Mouse (Mus musculus): ENCODE data around the gene Gucy2e. TPM values are rescaled to one million over a fixed set of nuclear protein-coding genes. Genes with fewer than 3 reads are reported as not detected.

Gene Gucy2e
- polyA plus RNA-seq, 1 experiment = not detected

- no peaks in the 10 kb centered on the region; the same call in 1 of the 2 replicates for H3K4me1 ChIP-seq (ENCODE audit: control insufficient read depth, insufficient read depth, low read length)
- no peak for TF ChIP-seq CTCF (IDR thresholded peaks at IDR 0.05; ENCODE audit: control insufficient read depth, insufficient read depth, low read length)
- H3K27ac ChIP-seq (ENCODE audit: control insufficient read depth, insufficient read depth, low read depth, low read length, poor library complexity) = no peak overlapping the region
- H3K4me3 ChIP-seq (replicated peaks; ENCODE audit: control insufficient read depth, low read depth, low read length) = no peak overlapping the region
- WGBS = 8% methylated on average over 10 of the region's 10 CpGs
These were observed 29.4 kb upstream of the Gucy2e start for GRCm38 (mm10) chr11:69266253-69266652.

GRCm38 (mm10) chr11:69265410-69265809 lies 28.6 kb upstream of the Gucy2e start:
- no peak overlapping the region for H3K4me3 ChIP-seq (replicated peaks; ENCODE audit: control insufficient read depth, low read depth, low read length)
- 74% methylated on average over 9 of the region's 9 CpGs for WGBS
- H3K27ac ChIP-seq (ENCODE audit: control insufficient read depth, insufficient read depth, low read depth, low read length, poor library complexity) = no peak overlapping the region
- H3K4me1 ChIP-seq (ENCODE audit: control insufficient read depth, insufficient read depth, low read length) = no peaks in the 10 kb centered on the region; the same call in 1 of the 2 replicates
- no peak for TF ChIP-seq POLR2A (IDR thresholded peaks at IDR 0.05; ENCODE audit: borderline replicate concordance, control insufficient read depth, low read depth, low read length)
- TF ChIP-seq CTCF (IDR thresholded peaks at IDR 0.05; ENCODE audit: control insufficient read depth, insufficient read depth, low read length) = no peak

- TF ChIP-seq POLR2A (IDR thresholded peaks at IDR 0.05; ENCODE audit: borderline replicate concordance, control insufficient read depth, low read depth, low read length) (no peak), CTCF (IDR thresholded peaks at IDR 0.05; ENCODE audit: control insufficient read depth, insufficient read depth, low read length) (no peak)
These were observed 27.4 kb upstream of the Gucy2e start for GRCm38 (mm10) chr11:69264276-69264675.

GRCm38 (mm10) chr11:69260111-69260510 lies 23.3 kb upstream of the Gucy2e start:
- H3K27ac ChIP-seq (ENCODE audit: control insufficient read depth, insufficient read depth, low read depth, low read length, poor library complexity) = no peak overlapping the region
- WGBS = 91% methylated on average over 1 of the region's 1 CpGs

More at GRCm38 (mm10) chr11:69264276-69264675, 27.4 kb upstream of the Gucy2e start:
- no peaks in the 10 kb centered on the region; the same call in 1 of the 2 replicates for H3K4me1 ChIP-seq (ENCODE audit: control insufficient read depth, insufficient read depth, low read length)
- 66% methylated on average over 2 of the region's 2 CpGs for WGBS
- H3K27ac ChIP-seq (ENCODE audit: control insufficient read depth, insufficient read depth, low read depth, low read length, poor library complexity) = no peak overlapping the region
- no peak overlapping the region for H3K4me3 ChIP-seq (replicated peaks; ENCODE audit: control insufficient read depth, low read depth, low read length)

GRCm38 (mm10) chr11:69258287-69258686 lies 21.5 kb upstream of the Gucy2e start:
- TF ChIP-seq CTCF (IDR thresholded peaks at IDR 0.05; ENCODE audit: control insufficient read depth, insufficient read depth, low read length) = peak; percentile 92
- no peak for TF ChIP-seq POLR2A (IDR thresholded peaks at IDR 0.05; ENCODE audit: borderline replicate concordance, control insufficient read depth, low read depth, low read length)
- 47% methylated on average over 5 of the region's 5 CpGs for WGBS
- H3K27ac ChIP-seq (ENCODE audit: control insufficient read depth, insufficient read depth, low read depth, low read length, poor library complexity) = no peak overlapping the region
- H3K4me1 ChIP-seq (ENCODE audit: control insufficient read depth, insufficient read depth, low read length) = no peaks in the 10 kb centered on the region
- no peak overlapping the region for H3K4me3 ChIP-seq (replicated peaks; ENCODE audit: control insufficient read depth, low read depth, low read length)

More at GRCm38 (mm10) chr11:69260111-69260510, 23.3 kb upstream of the Gucy2e start:
- H3K4me3 ChIP-seq (replicated peaks; ENCODE audit: control insufficient read depth, low read depth, low read length) = no peak overlapping the region
- no peaks in the 10 kb centered on the region for H3K4me1 ChIP-seq (ENCODE audit: control insufficient read depth, insufficient read depth, low read length)
- TF ChIP-seq POLR2A (IDR thresholded peaks at IDR 0.05; ENCODE audit: borderline replicate concordance, control insufficient read depth, low read depth, low read length) (no peak), CTCF (IDR thresholded peaks at IDR 0.05; ENCODE audit: control insufficient read depth, insufficient read depth, low read length) (no peak)

GRCm38 (mm10) chr11:69257807-69258206 lies 21.0 kb upstream of the Gucy2e start:
- peak overlapping the region; percentile 14 for H3K4me3 ChIP-seq (replicated peaks; ENCODE audit: control insufficient read depth, low read depth, low read length)
- no peaks in the 10 kb centered on the region for H3K4me1 ChIP-seq (ENCODE audit: control insufficient read depth, insufficient read depth, low read length)
- no peak overlapping the region for H3K27ac ChIP-seq (ENCODE audit: control insufficient read depth, insufficient read depth, low read depth, low read length, poor library complexity)
- TF ChIP-seq POLR2A (IDR thresholded peaks at IDR 0.05; ENCODE audit: borderline replicate concordance, control insufficient read depth, low read depth, low read length) = no peak
- TF ChIP-seq CTCF (IDR thresholded peaks at IDR 0.05; ENCODE audit: control insufficient read depth, insufficient read depth, low read length) = 0 out of 2 replicates have a peak, but pooled peaks have one; percentile 4
- WGBS = 47% methylated on average over 4 of the region's 4 CpGs

- Histone ChIP-seq H3K4me3 (replicated peaks; ENCODE audit: control insufficient read depth, low read depth, low read length) (no peak overlapping the region), H3K27ac (ENCODE audit: control insufficient read depth, insufficient read depth, low read depth, low read length, poor library complexity) (no peak overlapping the region), H3K4me1 (ENCODE audit: control insufficient read depth, insufficient read depth, low read length) (no peaks in the 10 kb centered on the region)
- no peak for TF ChIP-seq CTCF (IDR thresholded peaks at IDR 0.05; ENCODE audit: control insufficient read depth, insufficient read depth, low read length)
- TF ChIP-seq POLR2A (IDR thresholded peaks at IDR 0.05; ENCODE audit: borderline replicate concordance, control insufficient read depth, low read depth, low read length) = no peak
- 49% methylated on average over 2 of the region's 2 CpGs for WGBS
These were observed 20.2 kb upstream of the Gucy2e start for GRCm38 (mm10) chr11:69257072-69257471.

GRCm38 (mm10) chr11:69254808-69255207 lies 18.0 kb upstream of the Gucy2e start:
- TF ChIP-seq CTCF (IDR thresholded peaks at IDR 0.05; ENCODE audit: control insufficient read depth, insufficient read depth, low read length) (no peak), POLR2A (IDR thresholded peaks at IDR 0.05; ENCODE audit: borderline replicate concordance, control insufficient read depth, low read depth, low read length) (no peak)
- WGBS = 82% methylated on average over 5 of the region's 5 CpGs
- Histone ChIP-seq H3K27ac (ENCODE audit: control insufficient read depth, insufficient read depth, low read depth, low read length, poor library complexity) (no peak overlapping the region), H3K4me1 (ENCODE audit: control insufficient read depth, insufficient read depth, low read length) (no peaks in the 10 kb centered on the region), H3K4me3 (replicated peaks; ENCODE audit: control insufficient read depth, low read depth, low read length) (no peak overlapping the region)

- TF ChIP-seq POLR2A (IDR thresholded peaks at IDR 0.05; ENCODE audit: borderline replicate concordance, control insufficient read depth, low read depth, low read length) (no peak), CTCF (IDR thresholded peaks at IDR 0.05; ENCODE audit: control insufficient read depth, insufficient read depth, low read length) (no peak)
- H3K4me3 ChIP-seq (replicated peaks; ENCODE audit: control insufficient read depth, low read depth, low read length) = no peak overlapping the region
- no peak overlapping the region for H3K27ac ChIP-seq (ENCODE audit: control insufficient read depth, insufficient read depth, low read depth, low read length, poor library complexity)
- no peaks in the 10 kb centered on the region for H3K4me1 ChIP-seq (ENCODE audit: control insufficient read depth, insufficient read depth, low read length)
- 47% methylated on average over 9 of the region's 9 CpGs for WGBS
These were observed 16.3 kb upstream of the Gucy2e start for GRCm38 (mm10) chr11:69253131-69253530.
